Mouse (Mus musculus) liver, adult (tissue): ENCODE data around the gene Eif1ad.

Source experiments
- GATA4 ChIP-seq: IDR thresholded peaks from 2 replicates; pipeline ENCODE4 v1.6.1; 2014; ENCODE audit warnings: mild to moderate bottlenecking, low read length; ENCODE audit not compliant: insufficient replicate concordance

The Eif1ad gene

DNA sequence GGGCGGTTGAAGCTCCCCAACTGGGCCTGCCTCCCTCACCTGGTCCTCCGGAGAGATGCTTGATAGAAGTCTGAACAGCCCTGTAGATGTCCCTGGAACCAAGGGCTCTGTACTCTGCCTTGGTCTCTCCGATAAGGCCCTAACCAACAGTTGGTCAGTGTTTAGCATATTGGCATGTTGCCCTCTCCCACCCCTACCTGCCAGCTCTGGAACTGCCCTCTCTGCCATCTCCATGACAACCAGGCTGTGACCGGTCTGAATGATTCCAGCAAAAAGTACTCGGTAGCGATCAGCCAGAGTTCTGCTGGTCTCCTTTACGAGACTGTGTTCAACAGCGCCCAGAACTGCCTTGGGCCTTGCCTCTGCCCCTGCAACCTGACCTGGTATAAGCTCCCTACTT is 35.8 kb downstream of the Eif1ad start, which contains the start of gene Tsga10ip:
Gene Tsga10ip, minus strand, starts transcription at position 234 of the 400 bp plus-strand sequence.
- TF ChIP-seq GATA4, result no peak

DNA sequence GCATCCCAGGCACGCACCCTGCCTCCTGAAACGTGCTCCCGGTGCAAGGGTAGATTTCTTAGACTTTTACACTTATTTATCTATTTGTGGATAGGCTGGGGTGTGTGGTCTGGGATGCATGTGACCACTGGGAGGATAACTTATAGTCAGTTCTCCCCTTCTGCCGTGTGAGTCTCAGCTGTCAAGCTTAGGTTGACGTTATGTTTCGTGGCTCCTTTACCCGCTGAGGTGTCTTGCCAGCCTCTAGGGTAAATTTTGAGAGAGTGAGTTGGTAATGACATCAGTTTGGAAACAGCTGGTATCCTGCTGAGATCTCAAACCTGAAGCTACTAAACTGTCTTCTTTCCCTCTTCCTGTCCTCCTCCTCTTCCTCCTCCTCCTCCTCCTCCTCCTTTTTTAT is 39.4 kb downstream of the Eif1ad start:
- no peak for TF ChIP-seq GATA4

DNA sequence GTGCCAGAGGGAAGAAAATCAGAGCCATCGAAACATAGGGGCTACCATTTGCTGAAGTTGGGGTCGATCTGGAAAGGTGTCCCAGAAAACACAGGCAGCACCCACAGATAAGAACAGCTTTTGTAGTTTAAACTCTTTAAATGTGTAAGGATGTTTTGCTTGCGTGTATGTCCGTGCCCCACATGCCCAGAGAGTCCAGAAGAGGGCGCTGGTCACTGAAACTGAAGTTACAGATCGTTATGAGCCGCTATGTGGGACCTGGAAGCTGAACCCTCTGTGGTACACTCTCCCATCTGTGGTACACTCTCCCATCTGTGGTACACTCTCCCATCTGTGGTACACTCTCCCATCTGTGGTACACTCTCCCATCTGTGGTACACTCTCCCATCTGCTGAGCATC is 40.6 kb downstream of the Eif1ad start:
- no peak for TF ChIP-seq GATA4

DNA sequence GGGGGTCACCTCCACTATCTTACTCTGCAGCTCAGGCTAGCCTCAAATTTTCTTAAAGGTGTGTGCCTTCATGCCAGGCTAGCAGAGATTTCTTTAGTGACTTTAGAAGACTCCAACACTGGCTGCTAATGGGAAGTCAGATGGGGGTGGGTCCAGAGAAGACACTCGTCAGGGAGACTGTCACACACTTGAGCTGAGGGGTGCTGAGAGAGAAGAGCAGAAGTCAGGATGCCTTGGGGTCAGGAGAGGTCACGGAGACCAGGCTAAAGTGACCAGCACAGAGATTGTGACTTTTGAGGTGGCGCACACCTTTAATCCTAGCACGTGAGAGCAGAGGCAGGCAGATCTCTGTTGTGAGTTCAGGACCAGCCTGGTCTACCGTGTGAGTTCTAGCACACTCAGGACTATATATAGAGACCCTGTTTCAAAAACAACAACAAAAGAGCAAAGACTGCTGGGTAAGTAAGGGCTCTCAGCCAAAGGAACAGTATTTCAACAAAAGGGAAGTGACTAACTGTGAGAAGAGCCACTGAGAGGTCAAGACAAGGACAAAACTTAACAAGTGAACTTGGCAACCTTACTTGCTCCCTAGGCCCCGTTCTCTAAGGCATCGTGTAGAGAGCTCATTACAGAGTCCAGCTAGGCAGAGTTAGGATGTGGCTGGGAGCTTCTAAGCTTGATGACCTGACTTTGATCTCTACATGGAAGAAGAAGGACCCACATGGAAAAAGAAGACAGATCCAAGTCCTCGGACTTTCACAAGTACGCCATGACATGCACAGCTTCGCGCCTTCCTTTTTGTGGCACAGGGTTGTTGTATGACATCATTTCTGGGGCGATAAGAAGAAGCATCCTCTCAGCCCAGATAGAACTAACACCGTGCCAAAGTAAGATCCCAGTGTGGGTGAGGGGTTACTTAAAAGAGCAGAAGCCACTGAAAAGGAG is 41.8 kb downstream of the Eif1ad start:
- TF ChIP-seq GATA4, result peak; percentile 51; the same call in 1 of the 2 replicates

DNA sequence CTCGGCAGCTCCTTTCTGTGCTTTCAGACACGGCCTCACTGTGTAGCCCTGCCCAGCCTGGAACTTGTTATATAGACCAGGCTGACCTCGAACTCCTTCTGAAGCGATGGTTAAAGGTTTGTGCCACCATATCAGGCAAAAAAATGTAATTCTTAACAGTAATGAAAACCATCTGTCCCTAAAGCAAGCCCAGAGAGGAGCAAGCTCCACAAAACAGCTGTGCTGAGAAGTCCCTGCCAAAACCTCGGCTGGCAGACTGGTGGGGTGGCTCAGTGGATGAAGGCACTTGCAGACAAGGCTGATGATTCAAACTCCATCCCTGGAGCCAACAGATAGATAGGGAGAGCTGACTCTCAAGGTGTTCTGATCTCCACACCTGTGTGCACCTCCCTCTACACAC is 42.5 kb downstream of the Eif1ad start:
- no peak for TF ChIP-seq GATA4

DNA sequence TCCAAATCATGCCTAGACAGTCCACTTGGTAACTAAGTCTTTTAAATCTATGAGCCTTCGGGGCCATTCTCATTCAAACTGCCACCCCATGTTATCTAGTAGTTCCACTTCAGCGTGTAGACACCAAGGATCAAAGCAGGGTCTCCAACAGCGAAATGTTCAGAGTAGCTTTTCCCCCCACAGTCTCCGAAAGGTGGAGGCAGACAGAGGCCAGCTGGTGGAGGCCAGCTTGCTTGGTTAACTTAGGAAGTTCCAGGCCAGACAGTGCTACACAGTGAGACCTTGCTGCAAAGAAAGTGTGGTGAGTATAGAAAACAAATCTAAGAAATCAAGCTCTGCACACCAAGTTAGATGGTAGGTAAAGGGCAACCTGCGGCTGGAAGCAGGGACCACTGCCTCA is 44.1 kb downstream of the Eif1ad start:
- TF ChIP-seq GATA4, result no peak

DNA sequence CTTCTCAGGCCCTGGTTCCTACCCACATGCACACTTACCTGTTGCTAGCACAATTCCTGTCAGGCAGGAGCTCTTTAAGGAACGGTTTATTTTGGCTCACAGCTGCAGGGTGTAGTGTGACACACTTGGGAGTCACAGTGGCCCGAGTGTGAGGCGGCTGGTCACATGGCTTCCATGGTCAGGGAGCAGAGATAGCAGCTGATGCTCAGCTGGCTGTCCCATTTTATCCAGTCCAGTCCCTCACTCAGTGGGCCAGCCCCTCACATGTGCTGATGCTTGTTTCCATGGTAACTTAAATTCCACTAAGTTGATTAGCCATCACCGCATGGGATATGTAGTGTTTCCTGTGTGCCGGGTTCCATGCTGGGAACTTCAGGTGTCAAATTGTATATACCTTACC is 45.4 kb downstream of the Eif1ad start:
- no peak for TF ChIP-seq GATA4

DNA sequence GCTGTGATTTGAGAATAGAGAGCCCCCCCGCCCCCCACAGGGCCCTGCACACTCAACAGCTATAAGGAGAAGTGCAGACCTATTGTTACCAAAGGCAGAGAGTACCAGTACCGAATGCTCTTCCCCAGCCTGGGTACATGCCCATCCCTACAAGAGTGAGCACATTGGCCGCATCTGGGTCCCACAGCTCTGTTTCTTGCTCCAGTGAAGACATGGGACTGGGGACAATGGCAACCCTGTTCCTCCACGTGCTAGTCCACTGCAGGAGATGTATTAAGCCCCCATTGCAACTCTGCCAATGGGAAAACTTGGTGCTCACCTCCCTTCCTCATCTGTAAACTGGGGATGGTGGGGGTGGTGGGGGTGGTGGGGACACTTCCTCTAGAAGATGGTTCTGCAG is 47.3 kb downstream of the Eif1ad start:
- no peak for TF ChIP-seq GATA4

DNA sequence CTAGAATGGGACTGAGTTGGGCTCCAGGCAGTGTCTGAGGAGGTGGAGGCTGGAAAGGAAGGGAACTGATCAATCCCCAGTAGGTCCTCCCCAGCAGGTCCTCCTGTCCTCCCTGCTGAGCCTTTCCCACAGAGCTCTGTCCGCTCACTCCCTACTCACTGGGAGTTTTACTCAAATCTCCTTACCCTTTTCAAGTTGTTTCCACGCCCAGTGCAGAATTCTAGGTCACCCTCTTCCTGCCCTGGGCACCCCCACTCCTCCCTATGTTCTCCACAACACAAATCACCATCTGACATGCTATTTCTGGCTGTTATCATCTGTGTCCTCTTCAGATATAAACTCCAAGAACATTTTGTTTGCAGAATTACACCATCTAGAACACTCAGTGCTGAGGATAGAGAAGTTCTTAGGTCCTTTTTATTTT is 48.0 kb downstream of the Eif1ad start:
- TF ChIP-seq GATA4, result peak; percentile 59; the same call in 1 of the 2 replicates

DNA sequence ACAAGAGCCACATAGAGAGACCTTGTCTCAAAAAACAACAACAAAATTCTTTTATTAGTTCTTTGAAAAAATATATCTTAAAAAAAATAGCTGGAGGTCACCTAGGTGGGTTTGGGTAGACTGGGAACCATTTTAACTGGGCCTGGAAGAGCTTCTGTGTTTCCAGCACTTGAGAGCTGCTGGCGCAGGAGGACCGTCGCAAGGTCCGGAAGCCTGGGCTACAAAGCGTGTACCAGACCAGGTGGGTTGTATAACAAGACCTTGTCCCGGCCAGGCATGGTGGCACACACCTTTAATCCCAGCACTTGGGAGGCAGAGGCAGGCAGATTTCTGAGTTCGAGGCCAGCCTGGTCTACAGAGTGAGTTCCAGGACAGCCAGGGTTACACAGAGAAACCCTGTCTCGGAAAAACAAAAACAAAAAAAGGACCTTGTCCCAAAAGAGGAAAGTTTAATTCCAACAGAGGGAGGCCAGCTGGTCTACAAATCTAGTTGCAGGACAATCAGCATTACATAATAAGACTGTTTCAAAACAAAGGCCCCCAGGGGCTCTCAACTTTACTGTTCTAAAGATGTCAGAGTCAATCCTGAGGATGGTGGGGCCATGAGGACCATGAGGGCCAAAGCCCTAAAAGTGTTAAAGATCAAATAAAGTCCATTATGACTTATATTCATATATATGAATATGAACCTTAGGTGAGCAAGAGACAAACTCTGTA is 52.4 kb downstream of the Eif1ad start:
- no peak for TF ChIP-seq GATA4

DNA sequence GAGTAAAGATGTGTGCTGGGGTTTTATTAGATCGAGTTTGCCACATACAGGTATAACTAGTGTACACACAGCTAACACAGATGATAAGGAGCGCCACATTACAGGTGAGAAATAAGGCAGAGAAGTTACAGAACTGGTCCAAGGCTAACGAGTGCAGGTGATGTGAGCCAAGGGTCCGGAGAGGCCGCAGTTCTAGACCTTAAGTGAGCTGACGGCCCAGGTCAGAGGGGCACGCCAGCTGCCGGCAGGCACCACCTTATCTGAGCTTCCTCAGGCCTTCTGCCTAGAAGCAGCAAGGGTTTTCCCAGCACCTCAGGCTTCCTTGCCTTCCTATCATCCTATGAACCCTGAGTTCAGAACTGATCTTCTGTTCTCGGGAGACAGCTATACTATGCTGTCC is 53.1 kb downstream of the Eif1ad start:
- no peak for TF ChIP-seq GATA4

DNA sequence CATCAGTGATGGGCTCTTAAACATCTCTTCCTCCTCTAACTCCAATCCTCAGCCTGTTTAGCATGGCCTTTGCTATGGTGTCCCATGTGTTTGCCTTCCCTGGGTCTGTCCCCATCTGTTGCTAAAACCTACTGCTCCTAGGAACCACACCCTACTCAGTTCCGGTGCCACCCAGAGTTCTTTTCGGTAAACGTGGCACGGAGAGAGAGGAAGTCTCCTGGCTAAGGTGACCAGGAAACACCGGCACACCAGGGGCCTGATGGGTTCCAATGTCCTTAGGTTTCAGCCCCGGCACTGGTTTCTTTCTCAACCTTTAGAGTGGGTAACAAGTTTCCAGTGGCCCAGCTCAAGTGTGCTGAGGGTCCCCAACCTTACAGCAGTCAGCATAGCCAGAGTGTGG is 54.0 kb downstream of the Eif1ad start:
- TF ChIP-seq GATA4, result no peak
